Mouse (Mus musculus): ENCODE data around the gene Cox4i2.
A peak's percentile ranks its signal among the peaks of the same experiment; 100 is the strongest.

The Cox4i2 gene

DNA sequence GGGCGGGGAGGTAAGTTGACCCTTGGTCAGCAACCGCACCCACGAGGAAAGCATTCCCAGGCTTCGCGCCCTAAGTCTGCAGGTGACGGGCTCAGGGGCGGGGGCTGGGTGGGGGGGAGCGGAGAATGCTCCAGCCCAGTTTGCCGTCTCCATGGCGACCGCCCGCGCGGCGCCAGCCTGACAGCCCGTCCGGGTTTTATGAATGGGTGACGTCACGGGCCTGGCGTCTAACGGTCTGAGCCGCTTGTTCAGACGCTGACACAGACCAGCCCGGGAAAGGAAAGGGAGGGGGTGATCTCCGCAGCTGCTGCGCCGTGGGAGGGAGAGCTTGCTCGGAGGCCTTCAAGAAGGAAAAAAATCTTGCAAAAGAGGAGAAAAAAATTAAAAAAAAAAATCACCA lies 19.0 kb upstream of the Cox4i2 start:
- peak; percentile 73 to 77 for DNase-seq (ENCODE audit: low spot score in 2 of 2)

DNA sequence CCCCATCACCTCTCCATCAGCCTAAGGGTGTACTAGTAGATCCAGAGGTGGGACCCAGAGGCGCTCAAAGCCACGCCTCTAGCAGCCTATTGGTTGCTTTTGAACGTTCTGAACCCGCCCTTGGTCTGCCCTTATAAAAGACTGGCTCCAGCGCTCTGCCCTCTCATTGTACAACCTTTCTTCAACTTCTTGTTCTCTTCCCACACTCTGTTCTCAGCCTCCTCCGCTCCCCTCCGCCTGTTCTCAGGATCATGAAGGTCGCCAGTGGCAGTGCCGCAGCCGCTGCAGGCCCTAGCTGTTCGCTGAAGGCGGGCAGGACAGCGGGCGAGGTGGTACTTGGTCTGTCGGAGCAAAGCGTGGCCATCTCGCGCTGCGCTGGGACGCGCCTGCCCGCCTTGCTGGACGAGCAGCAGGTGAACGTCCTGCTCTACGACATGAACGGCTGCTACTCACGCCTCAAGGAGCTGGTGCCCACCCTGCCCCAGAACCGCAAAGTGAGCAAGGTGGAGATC lies 17.8 kb upstream of the Cox4i2 start, which contains the start of gene Id1:
TSS of gene Id1 (plus strand) at position 162 of the 512 bp plus-strand sequence.
- DNase-seq (ENCODE audit: low spot score in 2 of 2) = peak; percentile 68 to 74

DNA sequence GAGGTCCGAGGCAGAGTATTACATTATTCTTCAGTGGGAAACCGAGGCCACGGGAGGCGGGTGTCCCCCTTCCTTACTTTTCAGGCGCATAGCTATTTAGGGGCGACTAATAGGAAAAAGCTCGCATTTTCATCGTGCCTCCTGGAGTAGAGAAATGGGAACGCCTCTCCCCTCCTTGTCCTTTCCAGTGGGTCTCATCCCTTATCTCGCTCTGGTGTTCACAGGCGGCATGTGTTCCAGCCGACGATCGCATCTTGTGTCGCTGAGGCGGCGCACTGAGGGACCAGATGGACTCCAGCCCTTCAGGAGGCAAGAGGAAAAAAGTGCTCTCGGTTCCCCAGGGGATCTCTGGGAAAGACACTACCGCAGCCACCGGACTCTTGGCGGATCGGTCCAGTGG lies 17.2 kb upstream of the Cox4i2 start:
- DNase-seq (ENCODE audit: low spot score in 2 of 2) = no peak

DNA sequence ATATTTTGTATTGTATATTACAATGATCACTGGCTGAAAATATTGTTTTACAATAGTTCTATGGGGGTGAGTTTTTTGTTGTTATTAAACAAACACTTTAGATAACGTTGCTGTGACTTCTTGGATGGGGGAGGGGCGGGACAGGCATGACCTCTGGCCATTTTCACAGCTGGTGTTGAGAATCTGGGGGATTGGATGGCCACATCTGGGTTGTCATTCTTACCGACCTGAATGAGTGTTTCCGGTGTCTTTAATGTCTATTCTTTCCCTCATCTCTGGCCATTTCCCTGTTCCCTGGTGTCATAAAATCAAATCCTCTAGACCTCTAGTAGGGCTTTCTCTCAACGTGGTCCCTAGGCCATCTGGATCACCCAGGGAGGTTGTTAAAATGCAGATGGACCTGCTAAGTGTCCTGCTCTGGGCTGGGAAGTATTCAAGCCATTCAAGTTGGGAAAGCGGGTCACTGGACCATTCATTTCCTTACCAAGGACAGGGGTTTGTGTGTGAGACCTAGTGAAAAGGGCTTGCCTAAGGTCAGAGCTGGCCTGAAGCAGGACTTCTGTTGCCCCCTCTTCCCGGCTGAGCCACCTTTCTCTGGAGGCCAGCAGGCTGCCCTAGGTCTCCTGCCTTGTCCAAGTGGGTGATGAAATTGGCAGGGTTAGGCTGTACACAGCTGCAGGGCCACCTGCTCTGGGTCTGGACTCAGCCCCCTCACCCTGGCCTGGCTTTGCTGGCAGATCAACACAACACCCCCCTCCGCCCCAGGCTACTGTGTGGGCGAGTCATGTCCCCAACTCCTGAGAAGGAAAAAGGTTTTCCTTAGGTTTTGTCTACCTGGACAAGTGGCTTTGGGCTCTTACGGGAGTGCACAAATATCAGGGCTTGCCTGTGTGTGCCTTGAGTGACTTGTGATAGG lies 16.4 kb upstream of the Cox4i2 start:
- no peak for DNase-seq (ENCODE audit: low spot score in 2 of 2)

DNA sequence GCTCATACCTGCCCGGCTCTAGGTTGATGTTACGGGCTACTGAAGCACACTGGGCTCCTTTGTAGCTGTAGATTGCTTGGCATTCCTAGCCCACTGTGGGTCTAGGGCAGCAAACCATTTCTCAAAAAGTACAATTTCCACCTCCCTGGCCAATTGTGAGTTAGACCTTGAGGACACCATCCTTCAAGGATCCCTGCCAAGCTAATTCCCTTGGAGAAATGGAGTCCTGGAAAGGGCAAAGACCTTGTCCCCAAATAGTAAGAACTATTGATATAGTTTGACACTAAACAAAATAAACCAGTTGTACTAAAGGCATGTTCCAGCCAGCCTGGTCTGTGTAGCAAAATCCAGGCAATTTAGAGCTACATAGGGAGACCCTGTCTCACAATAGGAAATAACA lies 15.6 kb upstream of the Cox4i2 start:
- DNase-seq (ENCODE audit: low spot score in 2 of 2) = no peak

DNA sequence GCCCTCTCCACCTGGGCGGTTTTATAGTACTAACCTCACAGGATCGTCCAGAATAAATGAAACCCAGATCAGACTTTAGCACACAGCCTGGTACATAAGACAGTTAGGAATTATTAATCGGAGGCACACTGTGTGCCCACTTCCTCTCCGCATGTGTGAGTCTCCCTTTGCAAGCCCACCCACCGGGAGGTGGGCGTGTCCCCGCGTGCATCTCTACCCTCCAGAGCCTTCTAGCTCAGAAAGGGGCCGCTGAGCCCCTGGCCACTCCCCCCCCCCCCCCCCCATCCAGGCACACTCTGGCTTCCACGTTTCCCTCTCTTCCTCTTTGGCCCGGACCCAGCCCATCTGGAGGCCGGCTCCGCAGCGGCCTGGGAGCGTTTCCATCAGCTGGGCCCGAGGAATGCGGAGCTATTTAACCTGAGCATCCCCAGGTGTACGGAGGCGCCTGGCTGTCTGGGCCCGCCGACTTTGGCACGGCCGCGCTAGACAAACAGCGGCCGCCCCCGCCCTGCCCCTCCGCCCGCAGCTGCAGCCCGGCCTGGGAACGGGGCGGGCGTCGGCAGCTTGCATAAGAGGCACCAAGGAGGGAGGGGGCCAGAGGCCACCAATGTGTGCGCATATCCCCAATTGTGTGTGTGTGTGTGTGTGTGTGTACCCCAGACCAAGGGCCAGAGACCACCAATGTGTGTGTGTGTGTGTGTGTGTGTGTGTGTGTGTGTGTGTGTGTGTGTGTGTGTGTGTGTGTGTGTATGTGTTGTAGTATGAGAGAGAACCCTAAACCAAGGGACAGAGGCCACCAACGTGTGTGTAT lies 14.7 kb upstream of the Cox4i2 start:
- peak; percentile 18 to 51 for DNase-seq (ENCODE audit: low spot score in 2 of 2)

DNA sequence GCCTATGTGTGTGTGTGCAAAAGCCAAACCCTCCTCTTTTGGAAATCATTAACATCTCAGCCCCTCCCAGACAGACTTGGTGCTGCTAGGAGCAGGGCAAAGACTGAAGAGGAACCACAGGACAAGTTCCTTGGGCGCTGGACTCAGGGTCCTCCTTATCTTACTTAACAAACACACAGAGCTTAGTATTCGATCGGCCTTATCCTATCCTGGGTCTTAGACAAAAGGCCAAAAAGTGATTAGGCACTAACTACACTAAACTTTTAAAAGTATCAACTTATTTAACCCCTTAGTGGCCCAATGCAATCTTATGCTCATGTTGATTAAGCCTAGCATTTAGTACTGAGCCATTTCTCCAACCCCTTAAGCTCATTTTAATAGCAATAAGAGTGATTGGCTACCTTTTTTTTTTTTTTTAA lies 14.1 kb upstream of the Cox4i2 start:
- no peak for DNase-seq (ENCODE audit: low spot score in 2 of 2)

DNA sequence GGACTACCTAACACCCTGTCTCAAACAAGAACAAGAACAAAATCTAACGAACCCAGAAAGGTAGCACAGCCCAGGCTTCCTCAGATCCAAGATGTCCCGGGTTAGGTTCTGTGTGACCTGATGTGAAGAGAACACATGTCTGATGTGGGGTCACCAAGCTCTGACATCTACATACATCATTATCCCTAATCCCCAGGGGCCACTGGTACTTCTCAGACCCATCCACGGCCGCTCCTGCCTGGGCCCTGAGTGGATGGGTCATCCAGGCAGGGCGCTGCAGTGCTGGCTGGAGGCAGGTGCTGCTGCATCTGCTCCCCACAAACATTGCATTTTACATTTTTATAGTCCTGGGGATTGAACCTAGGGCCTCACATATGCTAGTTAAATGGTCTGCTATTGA lies 13.5 kb upstream of the Cox4i2 start:
- no peak for DNase-seq (ENCODE audit: low spot score in 2 of 2)

DNA sequence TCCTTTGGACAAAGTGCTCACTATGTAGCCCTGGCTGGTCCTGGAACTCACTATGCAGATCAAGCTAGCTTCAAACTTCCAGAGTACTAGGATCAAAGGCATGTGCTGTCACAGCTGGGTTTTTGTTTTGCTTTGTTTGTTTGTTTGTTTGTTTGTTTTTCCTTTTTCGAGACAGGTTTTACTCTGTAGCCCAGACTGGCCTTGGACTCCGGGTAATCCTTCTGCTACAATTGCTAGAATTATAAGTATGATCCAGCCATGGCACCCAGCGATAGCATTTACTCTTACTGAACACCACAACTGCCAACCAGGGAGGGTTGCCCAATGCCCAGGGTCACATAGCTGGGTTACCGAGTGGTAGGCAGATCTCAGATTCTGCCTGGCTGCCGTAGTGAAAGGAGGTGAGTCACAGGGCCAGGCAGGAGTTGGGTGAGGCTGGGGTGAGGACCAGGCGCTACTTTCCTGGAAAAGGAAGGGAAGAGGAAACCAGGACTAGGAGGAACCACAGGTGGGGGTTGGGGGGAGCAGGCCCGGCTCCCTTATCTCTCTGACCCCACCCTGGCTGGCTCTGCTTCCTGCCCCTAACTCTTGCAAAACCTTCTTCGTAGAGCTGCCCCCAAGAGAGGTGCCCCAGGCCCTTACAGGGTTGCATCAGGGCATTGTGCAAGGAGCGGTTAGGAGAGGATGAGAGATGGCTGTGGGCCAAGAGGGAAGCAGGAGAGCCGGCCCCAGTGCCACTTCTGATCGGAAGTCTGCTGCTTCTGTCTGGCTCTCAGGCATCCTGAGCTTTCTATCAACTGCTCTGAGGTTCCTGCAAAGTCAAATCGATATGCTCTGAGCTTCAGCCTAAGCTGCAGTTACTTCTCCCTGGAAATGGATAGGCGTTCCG lies 12.6 kb upstream of the Cox4i2 start:
- no peak for DNase-seq (ENCODE audit: low spot score in 2 of 2)

DNA sequence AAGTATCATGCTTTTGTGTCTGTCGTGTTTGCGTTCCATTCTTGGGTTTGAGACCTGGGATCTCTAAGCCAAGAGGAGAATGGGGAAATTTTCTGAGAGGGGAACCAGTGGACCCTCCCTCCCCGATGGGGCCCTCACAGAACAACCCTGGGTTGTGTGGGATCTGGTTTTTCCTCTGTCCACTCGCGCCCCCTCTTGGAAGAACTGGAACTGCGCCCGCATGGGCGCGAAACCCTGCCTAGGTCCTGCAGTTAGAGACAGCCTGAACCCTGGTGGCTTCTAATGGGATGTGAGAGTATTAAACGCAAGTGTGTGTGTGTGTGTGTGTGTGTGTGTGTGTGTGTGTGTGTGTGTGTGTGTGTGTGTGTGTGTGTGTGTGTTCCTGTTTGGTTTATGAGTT lies 11.5 kb upstream of the Cox4i2 start:
- DNase-seq (ENCODE audit: low spot score in 2 of 2) = peak; percentile 51 to 75

DNA sequence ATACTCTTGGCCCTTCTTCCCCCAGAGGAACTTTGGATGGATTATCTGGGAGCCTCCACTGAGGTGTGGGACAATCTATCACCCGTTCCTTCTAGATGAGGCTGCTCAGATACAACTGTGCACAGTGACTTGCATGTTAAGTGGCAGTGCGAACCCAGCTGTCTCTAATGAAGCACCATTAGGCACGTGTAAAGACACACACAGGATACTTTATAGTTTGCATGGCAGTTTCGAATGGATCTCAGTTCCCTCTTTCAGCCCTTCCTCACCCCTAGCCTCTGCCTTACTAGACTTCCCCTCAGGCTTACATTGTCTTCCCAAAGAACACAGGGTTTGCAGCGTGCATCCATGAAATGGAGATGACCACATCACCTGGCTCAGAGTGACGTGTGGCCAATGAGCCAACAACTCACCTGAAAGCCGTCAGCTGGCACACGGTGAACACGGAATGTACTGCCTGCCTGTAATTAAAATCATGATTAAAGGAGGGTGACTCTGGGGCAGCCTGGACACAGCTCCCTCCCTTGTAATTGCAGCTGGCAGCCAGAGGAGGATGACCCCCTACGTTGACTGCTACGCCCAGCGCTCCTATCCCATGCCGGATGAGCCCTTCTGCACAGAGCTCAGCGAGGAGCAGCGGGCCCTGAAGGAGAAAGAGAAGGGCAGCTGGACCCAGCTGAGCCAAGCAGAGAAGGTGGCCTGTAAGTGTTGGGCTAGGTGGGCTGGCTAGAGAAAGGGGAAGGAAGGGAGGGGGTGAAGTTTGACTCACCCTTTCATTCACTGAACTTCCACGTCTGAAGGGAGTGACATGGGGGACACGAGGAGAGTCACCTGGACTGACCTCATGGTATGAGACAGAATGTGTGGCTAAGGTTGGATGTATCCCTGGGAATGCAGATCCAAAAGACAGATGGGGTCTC lies 2.8 kb downstream of the Cox4i2 start:
- DNase-seq (ENCODE audit: low spot score in 2 of 2) = no peak

DNA sequence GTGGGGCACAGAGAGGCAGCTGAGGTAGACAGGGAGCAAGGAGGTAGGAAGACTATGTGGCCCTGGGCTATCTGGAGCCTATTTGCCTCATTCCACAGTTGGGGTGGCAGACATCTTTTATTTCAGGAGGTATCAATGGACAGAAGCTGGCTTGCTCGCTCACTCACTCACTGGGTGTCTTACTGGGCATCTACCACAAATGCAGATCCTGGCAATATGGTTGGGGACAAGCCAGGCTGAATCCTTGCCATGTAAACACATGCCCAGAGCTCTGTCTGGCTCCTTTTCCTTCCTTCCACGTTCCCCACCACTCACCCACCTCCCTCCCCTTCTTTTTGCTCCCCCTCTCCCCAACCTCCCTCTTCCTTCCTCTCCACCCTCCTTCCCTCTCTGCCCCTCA lies 3.5 kb downstream of the Cox4i2 start:
- DNase-seq (ENCODE audit: low spot score in 2 of 2) = no peak

DNA sequence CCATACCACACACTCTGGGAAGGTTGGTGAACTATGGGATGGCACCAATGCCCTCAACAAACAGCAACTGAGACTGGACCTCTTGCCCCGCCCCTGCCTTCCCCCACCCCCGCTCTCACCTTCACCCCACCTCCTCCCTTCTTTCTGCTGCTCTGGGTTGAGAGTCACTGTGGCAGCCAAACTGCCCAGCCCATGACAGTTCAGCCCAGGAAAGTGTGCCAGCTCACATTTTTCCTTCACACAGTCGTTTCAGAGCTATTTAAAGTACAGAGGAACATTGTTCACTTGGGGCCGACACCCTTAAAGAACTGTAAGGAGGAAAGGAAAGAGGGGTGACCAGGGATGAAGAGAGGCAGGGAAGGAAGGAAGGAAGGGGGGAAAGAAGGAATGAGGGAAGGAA lies 4.4 kb downstream of the Cox4i2 start:
- no peak for DNase-seq (ENCODE audit: low spot score in 2 of 2)

DNA sequence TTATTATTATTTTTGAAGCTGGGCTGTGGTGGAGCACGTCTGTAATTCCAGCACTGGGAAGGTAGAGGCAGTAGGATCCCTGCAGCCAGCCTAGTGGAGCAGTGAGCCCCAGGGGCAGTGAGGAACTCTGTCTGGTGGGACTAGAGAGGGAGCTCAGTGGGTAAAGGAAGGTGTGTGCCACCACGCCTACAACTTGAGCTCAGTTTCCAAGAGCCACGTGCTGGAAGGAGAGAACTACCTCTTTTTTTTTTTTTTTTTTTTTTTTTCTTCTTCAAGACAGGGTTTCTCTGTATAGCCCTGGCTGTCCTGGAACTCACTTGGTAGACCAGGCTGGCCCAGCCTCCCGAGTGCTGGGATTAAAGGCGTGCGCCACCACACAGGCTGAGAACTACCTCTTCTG lies 9.3 kb downstream of the Cox4i2 start:
- no peak for DNase-seq (ENCODE audit: low spot score in 2 of 2)

DNA sequence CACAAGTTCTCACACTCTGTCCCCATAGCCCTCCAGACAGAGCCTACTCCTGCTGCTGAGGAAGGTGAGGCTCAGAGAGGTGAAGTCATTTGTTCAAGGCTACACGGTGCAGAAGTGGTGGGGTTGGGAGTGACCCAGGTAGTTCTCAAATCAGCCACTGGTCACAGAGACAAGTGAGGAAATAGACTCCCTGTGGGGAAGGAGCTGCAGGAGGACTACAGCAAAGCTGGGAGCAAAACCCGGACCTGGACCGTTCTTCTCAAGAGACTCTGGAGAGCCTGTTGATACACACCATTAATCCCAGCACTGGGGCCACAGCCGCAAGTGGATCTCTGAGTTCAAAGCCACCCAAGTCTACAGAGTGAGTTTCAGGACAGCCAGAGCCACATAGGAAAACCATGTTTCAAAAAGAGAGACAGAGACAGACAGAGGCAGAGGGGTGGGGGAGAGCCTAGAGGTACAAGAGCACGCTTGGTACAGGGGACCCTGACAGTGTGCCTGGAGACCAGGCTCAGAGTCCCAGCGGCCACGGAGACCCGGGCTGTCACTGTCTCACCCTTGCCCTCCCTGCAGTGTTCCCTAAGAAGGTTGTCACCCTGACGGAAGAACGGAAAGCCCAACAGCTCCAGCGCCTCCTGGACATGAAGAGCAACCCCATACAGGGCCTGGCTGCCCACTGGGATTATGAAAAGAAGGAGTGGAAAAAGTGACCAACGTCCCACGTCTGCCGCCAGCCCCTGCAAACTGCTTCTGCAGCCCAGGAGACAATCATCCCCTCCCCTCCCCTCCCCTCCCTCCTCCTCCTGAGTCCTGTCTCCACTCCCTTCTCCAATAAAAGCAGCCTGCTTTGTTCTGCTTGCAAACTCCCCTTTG lies 10.4 kb downstream of the Cox4i2 start:
- no peak for DNase-seq (ENCODE audit: low spot score in 2 of 2)

DNA sequence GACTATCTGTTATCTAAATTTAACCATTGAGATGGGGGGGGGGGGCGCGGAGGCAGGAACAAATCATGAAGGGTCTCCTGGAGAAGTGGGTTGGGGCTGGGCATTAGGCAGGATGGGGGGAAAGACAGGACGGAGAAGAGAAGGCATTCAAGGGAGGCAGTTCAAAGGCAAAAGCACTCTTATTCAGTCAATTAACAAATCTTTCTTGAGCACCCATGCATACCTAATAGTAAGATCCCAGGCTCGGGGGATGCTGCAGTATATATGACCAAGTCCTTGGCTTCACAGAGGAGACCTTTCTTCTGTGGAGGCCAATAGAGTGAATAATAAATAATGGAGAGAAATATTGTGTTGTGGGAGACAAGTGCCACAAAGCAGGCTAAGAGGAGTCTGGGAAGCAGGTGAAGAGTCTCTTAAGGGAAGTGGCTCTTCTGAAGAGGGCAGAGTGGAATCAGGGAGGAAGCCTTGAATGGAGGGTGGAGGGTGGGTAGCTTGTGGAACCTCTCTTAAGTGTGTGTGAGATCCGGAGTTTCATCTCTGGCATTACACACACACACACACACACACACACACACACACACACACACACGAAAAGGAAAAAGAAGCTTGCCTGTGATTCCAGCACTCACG lies 11.2 kb downstream of the Cox4i2 start:
- no peak for DNase-seq (ENCODE audit: low spot score in 2 of 2)

DNA sequence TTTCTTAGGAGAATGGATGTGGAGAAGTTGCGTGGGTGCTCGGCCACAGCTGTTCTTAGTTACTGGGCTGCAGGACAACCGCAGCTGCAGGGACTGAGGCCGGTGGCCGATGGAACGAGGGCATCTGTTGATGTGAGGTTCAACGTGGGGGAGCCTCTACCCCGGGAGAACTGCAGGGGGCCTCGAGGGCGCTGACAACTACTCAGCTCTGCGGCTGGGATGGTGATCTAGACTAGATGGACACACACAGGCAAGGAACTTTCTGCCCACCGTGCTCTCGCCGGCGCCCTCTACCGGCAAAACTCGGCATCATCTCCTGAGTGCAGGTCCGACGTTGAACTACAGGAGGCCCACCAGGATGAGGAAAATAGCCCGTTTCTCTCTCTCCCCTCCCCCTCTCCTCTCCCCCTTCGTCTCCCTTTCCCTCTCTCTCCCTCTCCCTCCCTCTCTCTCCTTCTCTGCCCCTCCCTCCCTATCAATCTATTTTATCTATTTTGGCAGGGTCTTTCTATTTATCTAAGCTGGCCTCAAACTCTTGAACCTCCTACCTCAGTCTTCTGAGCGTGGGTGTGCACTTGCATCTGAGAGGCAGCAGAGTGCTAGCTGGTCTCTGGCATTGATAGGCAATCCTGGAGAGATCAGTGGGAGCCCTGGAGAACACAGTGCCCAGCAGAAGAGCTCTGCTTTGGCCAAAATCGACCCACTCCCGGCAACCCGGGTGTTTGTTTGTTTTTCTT lies 12.6 kb downstream of the Cox4i2 start:
- peak; percentile 88 to 97 for DNase-seq (ENCODE audit: low spot score in 2 of 2)

DNA sequence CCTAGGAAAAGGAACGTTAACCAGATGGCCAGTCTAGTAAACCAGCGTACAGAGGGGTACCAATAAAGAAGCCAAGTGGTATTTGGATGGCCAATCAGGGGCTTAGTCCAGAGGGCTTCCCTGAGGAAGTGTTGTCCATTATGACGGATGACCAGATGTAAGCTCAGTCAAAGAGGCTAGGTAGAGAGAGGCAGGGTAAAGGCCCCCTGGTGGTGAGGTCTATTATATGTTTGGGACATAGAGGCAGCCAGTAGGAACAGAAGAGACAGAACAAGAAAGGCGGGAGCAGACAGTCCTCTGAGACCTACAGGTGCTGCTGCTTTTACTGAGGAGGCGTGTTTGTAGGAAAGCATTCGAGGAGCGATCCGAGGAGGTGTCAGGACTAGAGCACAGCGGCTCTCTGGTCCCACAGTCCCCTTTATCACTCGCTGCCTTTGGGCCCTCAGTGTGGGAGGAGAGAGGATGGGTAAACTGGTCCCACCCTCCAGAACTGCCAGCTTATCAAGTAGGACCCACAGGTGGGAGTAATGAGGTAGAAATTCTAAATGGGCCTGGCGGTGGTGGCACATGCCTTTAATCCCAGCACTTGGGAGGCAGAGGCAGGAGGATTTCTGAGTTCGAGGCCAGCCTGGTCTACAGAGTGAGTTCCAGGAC lies 13.8 kb downstream of the Cox4i2 start:
- peak; percentile 65 to 85 for DNase-seq (ENCODE audit: low spot score in 2 of 2)

Measured in thymus, postnatal 10 days (tissue).